Comparison of ENCODE assay signal across 11 mouse cellular contexts in the genomic region with DNA sequence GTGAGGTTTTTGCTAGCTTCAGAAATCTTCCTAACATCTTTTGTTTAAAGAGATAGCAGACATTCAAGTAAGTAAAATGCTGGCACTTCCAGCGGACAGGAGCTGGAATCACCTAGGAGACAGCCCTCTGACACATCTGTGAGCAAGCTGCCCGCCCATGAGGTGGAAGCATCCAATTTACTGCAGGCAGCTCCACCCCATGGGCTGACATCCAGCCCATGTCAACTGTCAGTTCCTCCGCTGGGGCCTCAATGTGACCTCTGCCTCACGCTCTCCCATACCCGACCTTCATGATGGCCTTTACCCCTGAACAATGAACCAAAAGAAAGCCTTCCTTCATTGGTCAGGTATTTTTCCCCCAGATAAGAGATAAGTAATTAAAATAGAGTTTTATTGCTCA.
DNase-seq lines count a peak whose midpoint lies in the region; ATAC-seq and TF ChIP-seq lines count a peak whose summit lies in the region.
"Had no signal": no experiment of that assay in that cellular context is flagged by ENCODE, and none has a peak within 500 bp of the region (broad histone marks: within the 10 kb centered on the region; RNA-seq: fewer than 3 reads in every experiment).

No protein-coding gene starts in this region.

- TF ChIP-seq POLR2A in liver, adult 2 months (IDR thresholded peaks at IDR 0.05; ENCODE audit: extremely low read depth, insufficient read depth, low read length), result no peak

- no peak for TF ChIP-seq CTCF in liver, adult 2 months (IDR thresholded peaks at IDR 0.05; ENCODE audit: low read depth, low read length)

- no peak for ATAC-seq in liver, embryonic 12.5 days
- ATAC-seq: midbrain, embryonic 13.5 days had no signal

- peak; percentile 19 for DNase-seq in adrenal gland, adult 8-10 months
- no peak for DNase-seq in adrenal gland, adult 18-20 months (ENCODE audit: low spot score in 2 of 2)
- DNase-seq in liver, adult 2 months (ENCODE audit: extremely low read depth, low read depth, low spot score), result peak; percentile 92
- DNase-seq in heart, adult 9 months (ENCODE audit: low spot score in 2 of 2), result peak; percentile 29 to 68
- peak; percentile 9 for DNase-seq in retina, embryonic 14.5 days (ENCODE audit: low spot score)
- DNase-seq in frontal cortex, postnatal 14 days (ENCODE audit: low spot score in 2 of 2), result no peak
- DNase-seq in thymus, postnatal 4 days, result no peak
- DNase-seq: liver, embryonic 13.5 days had no signal

- H3K27me3 ChIP-seq in liver, adult 2 months (ENCODE audit: control insufficient read depth, insufficient read depth, low read length), result no peaks in the 10 kb centered on the region
- H3K27me3 ChIP-seq in liver, embryonic 12.5 days (replicated peaks), result no peaks in the 10 kb centered on the region
- H3K27me3 ChIP-seq: liver, embryonic 13.5 days; midbrain, embryonic 13.5 days had no signal

- H3K9me3 ChIP-seq in liver, embryonic 12.5 days (replicated peaks), result no peaks in the 10 kb centered on the region
- H3K9me3 ChIP-seq: liver, embryonic 13.5 days had no signal

- no peak overlapping the region for H3K9ac ChIP-seq in liver, adult 2 months (ENCODE audit: low read depth, low read length)
- no peak overlapping the region for H3K9ac ChIP-seq in liver, embryonic 12.5 days
- H3K9ac ChIP-seq: liver, embryonic 13.5 days; midbrain, embryonic 13.5 days had no signal

- H3K4me2 ChIP-seq in liver, embryonic 12.5 days, result no peak overlapping the region
- H3K4me2 ChIP-seq: liver, embryonic 13.5 days; midbrain, embryonic 13.5 days had no signal

- no peaks in the 10 kb centered on the region for H3K36me3 ChIP-seq in liver, adult 2 months (ENCODE audit: control insufficient read depth, insufficient read depth, low read length)
- no peaks in the 10 kb centered on the region for H3K36me3 ChIP-seq in liver, embryonic 12.5 days
- H3K36me3 ChIP-seq: liver, embryonic 13.5 days; midbrain, embryonic 13.5 days had no signal

- H3K27ac ChIP-seq in liver, adult 2 months (replicated peaks; ENCODE audit: insufficient read depth, low read depth, low read length), result no peak overlapping the region
- no peak overlapping the region for H3K27ac ChIP-seq in liver, embryonic 12.5 days
- H3K27ac ChIP-seq: forebrain, embryonic 10.5 days; liver, embryonic 13.5 days; midbrain, embryonic 13.5 days had no signal

- H3K79me2 ChIP-seq in liver, adult 2 months (ENCODE audit: control insufficient read depth, insufficient read depth, low read length), result peaks cover 26% of the 10 kb centered on the region

- WGBS in liver, adult 2 months, result 18% methylated on average over 5 of the region's 5 CpGs
- 52% methylated on average over 5 of the region's 5 CpGs for WGBS in liver, embryonic 12.5 days (ENCODE audit: insufficient replicate concordance)

- H3K4me3 ChIP-seq in liver, adult 2 months (ENCODE audit: insufficient read depth, low read depth, low read length), result no peak overlapping the region
- no peak overlapping the region for H3K4me3 ChIP-seq in liver, embryonic 12.5 days
- H3K4me3 ChIP-seq: forebrain, embryonic 10.5 days; liver, embryonic 13.5 days; midbrain, embryonic 13.5 days had no signal

- peaks cover 7% of the 10 kb centered on the region; the same call in 1 of the 2 replicates for H3K4me1 ChIP-seq in liver, adult 2 months (ENCODE audit: control insufficient read depth, insufficient read depth, low read length)
- H3K4me1 ChIP-seq in liver, embryonic 12.5 days, result no peaks in the 10 kb centered on the region

Comparison
In these comparisons a context has a peak if more than half of its experiments do, and no peak if none do; other contexts are left out.
1. DNase-seq: peak in adrenal gland, adult 8-10 months (single experiment), liver, adult 2 months (single experiment), heart, adult 9 months (2 of 2) and retina, embryonic 14.5 days (single experiment); none in adrenal gland, adult 18-20 months (0 of 2), frontal cortex, postnatal 14 days (0 of 2) and thymus, postnatal 4 days (single experiment).